Mouse (Mus musculus): Measurements from ENCODE around the gene Acvrl1. TPM values are rescaled to one million over a fixed set of nuclear protein-coding genes. Genes with fewer than 3 reads are reported as not detected.

Gene Acvrl1
- polyA plus RNA-seq, 1 experiment from 2014 or later: 4.2 TPM

- DNase-seq (ENCODE audit: low spot score, missing footprints) (no peak), ATAC-seq (ENCODE audit: low FRiP score) (no peak)
- H3K9ac ChIP-seq (ENCODE audit: low read length): no peak overlapping the region
- H3K27me3 ChIP-seq (ENCODE audit: control insufficient read depth, insufficient read depth, low read length): no peaks in the 10 kb centered on the region
- 0 out of 2 replicates have a peak, but pooled peaks cover 3% of the 10 kb centered on the region for H3K9me3 ChIP-seq (ENCODE audit: control insufficient read depth, low read length)
- H3K4me3 ChIP-seq (ENCODE audit: low read depth, low read length): no peak overlapping the region
- H3K4me2 ChIP-seq: no peak overlapping the region
- WGBS: 82% methylated on average over 5 of the region's 5 CpGs
- H3K4me1 ChIP-seq (ENCODE audit: control insufficient read depth, insufficient read depth, low read length): peaks cover 17% of the 10 kb centered on the region
- H3K27ac ChIP-seq (ENCODE audit: low read depth, low read length): no peak overlapping the region
- peaks cover 3% of the 10 kb centered on the region; the same call in 1 of the 2 replicates for H3K36me3 ChIP-seq (ENCODE audit: control insufficient read depth, insufficient read depth, low read length)
Measured at GRCm38 (mm10) chr15:101187907-101188306, 59.6 kb downstream of the Acvrl1 start.

- no peak overlapping the region for H3K27ac ChIP-seq (ENCODE audit: low read depth, low read length)
- H3K9me3 ChIP-seq (ENCODE audit: control insufficient read depth, low read length): no peaks in the 10 kb centered on the region
- 85% methylated on average over 10 of the region's 10 CpGs for WGBS
- no peak overlapping the region for H3K4me3 ChIP-seq (ENCODE audit: low read depth, low read length)
- no peak for ATAC-seq (ENCODE audit: low FRiP score)
- H3K9ac ChIP-seq (ENCODE audit: low read length): no peak overlapping the region
- no peak overlapping the region for H3K4me2 ChIP-seq
- DNase-seq (ENCODE audit: low spot score, missing footprints): no peak
- H3K27me3 ChIP-seq (ENCODE audit: control insufficient read depth, insufficient read depth, low read length): no peaks in the 10 kb centered on the region
- peaks cover 17% of the 10 kb centered on the region for H3K4me1 ChIP-seq (ENCODE audit: control insufficient read depth, insufficient read depth, low read length)
- peaks cover 14% of the 10 kb centered on the region for H3K36me3 ChIP-seq (ENCODE audit: control insufficient read depth, insufficient read depth, low read length)
Measured at GRCm38 (mm10) chr15:101189981-101190761, 61.8 kb downstream of the Acvrl1 start.

GRCm38 (mm10) chr15:101190762-101191150 lies 62.4 kb downstream of the Acvrl1 start:
- Histone ChIP-seq H3K4me3 (ENCODE audit: low read depth, low read length) (no peak overlapping the region), H3K4me2 (no peak overlapping the region), H3K27ac (ENCODE audit: low read depth, low read length) (no peak overlapping the region), H3K27me3 (ENCODE audit: control insufficient read depth, insufficient read depth, low read length) (no peaks in the 10 kb centered on the region), H3K36me3 (ENCODE audit: control insufficient read depth, insufficient read depth, low read length) (peaks cover 17% of the 10 kb centered on the region), H3K9me3 (ENCODE audit: control insufficient read depth, low read length) (no peaks in the 10 kb centered on the region), H3K9ac (ENCODE audit: low read length) (no peak overlapping the region), H3K4me1 (ENCODE audit: control insufficient read depth, insufficient read depth, low read length) (peaks cover 17% of the 10 kb centered on the region)
- 81% methylated on average over 5 of the region's 5 CpGs for WGBS
- DNase-seq (ENCODE audit: low spot score, missing footprints) (no peak), ATAC-seq (ENCODE audit: low FRiP score) (no peak)

- Histone ChIP-seq H3K4me3 (ENCODE audit: low read depth, low read length) (no peak overlapping the region), H3K9ac (ENCODE audit: low read length) (no peak overlapping the region), H3K27ac (ENCODE audit: low read depth, low read length) (peak overlapping the region; percentile 18; the same call in 1 of the 2 replicates), H3K9me3 (ENCODE audit: control insufficient read depth, low read length) (no peaks in the 10 kb centered on the region), H3K4me1 (ENCODE audit: control insufficient read depth, insufficient read depth, low read length) (peaks cover 17% of the 10 kb centered on the region), H3K4me2 (no peak overlapping the region), H3K27me3 (ENCODE audit: control insufficient read depth, insufficient read depth, low read length) (no peaks in the 10 kb centered on the region), H3K36me3 (ENCODE audit: control insufficient read depth, insufficient read depth, low read length) (peaks cover 24% of the 10 kb centered on the region)
- DNase-seq (ENCODE audit: low spot score, missing footprints) (peak; percentile 89), ATAC-seq (ENCODE audit: low FRiP score) (peak; percentile 71)
- 18% methylated on average over 13 of the region's 13 CpGs for WGBS
Measured at GRCm38 (mm10) chr15:101191459-101192259, 63.3 kb downstream of the Acvrl1 start.

GRCm38 (mm10) chr15:101192260-101192640 lies 63.9 kb downstream of the Acvrl1 start:
- Histone ChIP-seq H3K9me3 (ENCODE audit: control insufficient read depth, low read length) (no peaks in the 10 kb centered on the region), H3K9ac (ENCODE audit: low read length) (0 out of 2 replicates have a peak overlapping the region, but pooled peaks have one; percentile 1), H3K4me2 (no peak overlapping the region), H3K27me3 (ENCODE audit: control insufficient read depth, insufficient read depth, low read length) (no peaks in the 10 kb centered on the region), H3K4me1 (ENCODE audit: control insufficient read depth, insufficient read depth, low read length) (peaks cover 17% of the 10 kb centered on the region), H3K27ac (ENCODE audit: low read depth, low read length) (no peak overlapping the region), H3K4me3 (ENCODE audit: low read depth, low read length) (no peak overlapping the region), H3K36me3 (ENCODE audit: control insufficient read depth, insufficient read depth, low read length) (peaks cover 24% of the 10 kb centered on the region)
- ATAC-seq (ENCODE audit: low FRiP score): no peak
- DNase-seq (ENCODE audit: low spot score, missing footprints): no peak
- 47% methylated on average over 7 of the region's 7 CpGs for WGBS

GRCm38 (mm10) chr15:101192651-101193050 lies 64.3 kb downstream of the Acvrl1 start:
- no peak overlapping the region for H3K4me3 ChIP-seq (ENCODE audit: low read depth, low read length)
- H3K36me3 ChIP-seq (ENCODE audit: control insufficient read depth, insufficient read depth, low read length): peaks cover 24% of the 10 kb centered on the region
- H3K9ac ChIP-seq (ENCODE audit: low read length): no peak overlapping the region
- whole genome bisulfite sequencing: 94% methylated on average over 7 of the region's 7 CpGs
- H3K27ac ChIP-seq (ENCODE audit: low read depth, low read length): no peak overlapping the region
- peaks cover 17% of the 10 kb centered on the region for H3K4me1 ChIP-seq (ENCODE audit: control insufficient read depth, insufficient read depth, low read length)
- H3K27me3 ChIP-seq (ENCODE audit: control insufficient read depth, insufficient read depth, low read length): no peaks in the 10 kb centered on the region
- H3K9me3 ChIP-seq (ENCODE audit: control insufficient read depth, low read length): no peaks in the 10 kb centered on the region
- H3K4me2 ChIP-seq: no peak overlapping the region
- ATAC-seq (ENCODE audit: low FRiP score): no peak
- peak; percentile 81 for DNase-seq (ENCODE audit: low spot score, missing footprints)

GRCm38 (mm10) chr15:101193971-101194370 lies 65.6 kb downstream of the Acvrl1 start:
- no peak overlapping the region for H3K4me3 ChIP-seq (ENCODE audit: low read depth, low read length)
- 95% methylated on average over 6 of the region's 6 CpGs for WGBS
- no peak overlapping the region for H3K4me2 ChIP-seq
- DNase-seq (ENCODE audit: low spot score, missing footprints): no peak
- peaks cover 17% of the 10 kb centered on the region for H3K4me1 ChIP-seq (ENCODE audit: control insufficient read depth, insufficient read depth, low read length)
- no peaks in the 10 kb centered on the region for H3K9me3 ChIP-seq (ENCODE audit: control insufficient read depth, low read length)
- peaks cover 26% of the 10 kb centered on the region for H3K36me3 ChIP-seq (ENCODE audit: control insufficient read depth, insufficient read depth, low read length)
- H3K27ac ChIP-seq (ENCODE audit: low read depth, low read length): no peak overlapping the region
- no peak overlapping the region for H3K9ac ChIP-seq (ENCODE audit: low read length)
- no peak for ATAC-seq (ENCODE audit: low FRiP score)
- H3K27me3 ChIP-seq (ENCODE audit: control insufficient read depth, insufficient read depth, low read length): no peaks in the 10 kb centered on the region

Data from midbrain, embryonic 11.5 days (tissue).